Mouse (Mus musculus) kidney, adult 2 months (tissue): Measurements from ENCODE around the gene Corin. TPM values are rescaled to one million over a fixed set of nuclear protein-coding genes. Genes with fewer than 3 reads are reported as not detected.

Experiments used
- DNase-seq: peaks from one replicate; pipeline ENCODE4 v3.0.0; 2021
- H3K27ac ChIP-seq: fragments of 200-500 bp; 2 replicates; pipeline ENCODE4 v1.5.1; 2012; ENCODE audit warnings: low read depth, low read length, control low read depth, inconsistent platforms; ENCODE audit not compliant: insufficient read depth
- H3K27me3 ChIP-seq: fragments of 200-500 bp; replicated peaks from 2 replicates; pipeline ENCODE4 v1.6.1; 2012; ENCODE audit warnings: mild to moderate bottlenecking, moderate library complexity, low read length, inconsistent platforms; ENCODE audit not compliant: control insufficient read depth, insufficient read depth
- H3K36me3 ChIP-seq: fragments of 200-500 bp; 2 replicates; pipeline ENCODE4 v1.6.1; 2012; ENCODE audit warnings: mild to moderate bottlenecking, moderate library complexity, low read length, inconsistent platforms; ENCODE audit not compliant: control insufficient read depth, insufficient read depth
- H3K4me1 ChIP-seq: fragments of 200-500 bp; 2 replicates; pipeline ENCODE4 v1.6.1; 2011; ENCODE audit warnings: low read length; ENCODE audit not compliant: control insufficient read depth, insufficient read depth
- H3K4me3 ChIP-seq: fragments of 200-500 bp; 2 replicates; pipeline ENCODE4 v1.5.1; 2011; ENCODE audit warnings: mild to moderate bottlenecking, low read depth, low read length, control low read depth; ENCODE audit not compliant: insufficient read depth
- CTCF ChIP-seq: fragments of 200-500 bp; conservative IDR thresholded peaks from 2 replicates; pipeline ENCODE4 v1.5.1; 2011; ENCODE audit warnings: low read depth, mild to moderate bottlenecking, control low read depth, low read length, moderate library complexity, mixed read lengths; ENCODE audit not compliant: insufficient read depth, insufficient read length
- POLR2A ChIP-seq: fragments of 200-500 bp; IDR thresholded peaks from one replicate; pipeline ENCODE4 v1.6.1; 2011; ENCODE audit warnings: low read depth, low read length, control low read depth
- WGBS: fragments of 180-500 bp; shearing (Covaris S2); methylation state at CpG from one replicate; pipeline ENCODE4 v1.1.7; 2018; 5-methylcytosine and 5-hydroxymethylcytosine counted together
- polyA plus RNA-seq: library from polyadenylated mRNA; depleted of rRNA; stranded (reverse); fragments of >200 nt; gene quantifications from 2 replicates; pipeline ENCODE4 v1.2.3, GENCODE M21; 2012

The Corin gene
- polyA plus RNA-seq, 1 experiment: 5.0 TPM

GRCm38 (mm10) chr5:72498271-72498670, 6.0 kb downstream of the Corin start:
- WGBS: 45% methylated on average over 10 of the region's 10 CpGs
- Histone ChIP-seq H3K27me3 (no peaks in the 10 kb centered on the region), H3K4me3 (no peak overlapping the region), H3K4me1 (no peaks in the 10 kb centered on the region; the same call in 1 of the 2 replicates), H3K36me3 (no peaks in the 10 kb centered on the region), H3K27ac (no peak overlapping the region)
- DNase-seq: peak; percentile 74
- TF ChIP-seq CTCF: no peak

- no peaks in the 10 kb centered on the region for H3K27me3 ChIP-seq
- H3K4me1 ChIP-seq: no peaks in the 10 kb centered on the region; the same call in 1 of the 2 replicates
- 77% methylated on average over 4 of the region's 4 CpGs for WGBS
- H3K27ac ChIP-seq: no peak overlapping the region
- H3K36me3 ChIP-seq: no peaks in the 10 kb centered on the region
- no peak for DNase-seq
- no peak for TF ChIP-seq POLR2A
- TF ChIP-seq CTCF: no peak
- no peak overlapping the region for H3K4me3 ChIP-seq
These were observed 7.5 kb downstream of the Corin start for GRCm38 (mm10) chr5:72496756-72497155.

GRCm38 (mm10) chr5:72493906-72494305, 10.4 kb downstream of the Corin start:
- WGBS: 75% methylated on average over 7 of the region's 7 CpGs
- DNase-seq: no peak

GRCm38 (mm10) chr5:72491232-72491631, 13.0 kb downstream of the Corin start:
- TF ChIP-seq POLR2A: no peak
- no peak for TF ChIP-seq CTCF
- no peaks in the 10 kb centered on the region for H3K4me1 ChIP-seq
- DNase-seq: no peak
- no peak overlapping the region for H3K27ac ChIP-seq
- H3K27me3 ChIP-seq: no peaks in the 10 kb centered on the region
- no peaks in the 10 kb centered on the region for H3K36me3 ChIP-seq
- 48% methylated on average over 2 of the region's 2 CpGs for WGBS
- no peak overlapping the region for H3K4me3 ChIP-seq

More at GRCm38 (mm10) chr5:72493906-72494305, 10.4 kb downstream of the Corin start:
- Histone ChIP-seq H3K4me3 (no peak overlapping the region), H3K27me3 (no peaks in the 10 kb centered on the region), H3K27ac (no peak overlapping the region), H3K36me3 (no peaks in the 10 kb centered on the region), H3K4me1 (no peaks in the 10 kb centered on the region; the same call in 1 of the 2 replicates)
- TF ChIP-seq CTCF (no peak), POLR2A (no peak)

- Histone ChIP-seq H3K4me1 (no peaks in the 10 kb centered on the region), H3K36me3 (no peaks in the 10 kb centered on the region), H3K4me3 (no peak overlapping the region), H3K27ac (no peak overlapping the region), H3K27me3 (no peaks in the 10 kb centered on the region; the same call in 1 of the 2 replicates)
- no peak for DNase-seq
- WGBS: 48% methylated on average over 7 of the region's 7 CpGs
- TF ChIP-seq CTCF (no peak), POLR2A (no peak)
These were observed 23.8 kb downstream of the Corin start for GRCm38 (mm10) chr5:72480456-72480855.

- no peaks in the 10 kb centered on the region for H3K36me3 ChIP-seq
- 42% methylated on average over 12 of the region's 12 CpGs for WGBS
- H3K4me1 ChIP-seq: no peaks in the 10 kb centered on the region
- no peaks in the 10 kb centered on the region for H3K27me3 ChIP-seq
- H3K4me3 ChIP-seq: no peak overlapping the region
- no peak overlapping the region for H3K27ac ChIP-seq
- no peak for DNase-seq
- no peak for TF ChIP-seq POLR2A
- TF ChIP-seq CTCF: no peak
These were observed 31.8 kb downstream of the Corin start for GRCm38 (mm10) chr5:72472317-72473009.

GRCm38 (mm10) chr5:72471746-72472145, 32.5 kb downstream of the Corin start:
- Histone ChIP-seq H3K4me1 (no peaks in the 10 kb centered on the region), H3K4me3 (no peak overlapping the region), H3K27me3 (no peaks in the 10 kb centered on the region), H3K27ac (no peak overlapping the region), H3K36me3 (no peaks in the 10 kb centered on the region)
- DNase-seq: no peak
- whole genome bisulfite sequencing: 79% methylated on average over 7 of the region's 7 CpGs
- TF ChIP-seq POLR2A: no peak
- no peak for TF ChIP-seq CTCF
